In genomic region chr5:12583293-12583834, GRCm38 (mm10) we compare ENCODE assay signal across 13 mouse cellular contexts.
DNase-seq lines count a peak whose midpoint lies in the region; ATAC-seq lines count a peak whose summit lies in the region.
"Had no signal": no experiment of that assay in that cellular context is flagged by ENCODE, and none has a peak within 500 bp of the region (broad histone marks: within the 10 kb centered on the region; RNA-seq: fewer than 3 reads in every experiment).

No protein-coding gene starts in this region.

- H3K27ac ChIP-seq in neural tube, embryonic 15.5 days (replicated peaks) = no peak overlapping the region
- H3K27ac ChIP-seq: liver, embryonic 14.5 days; neural tube, embryonic 13.5 days; stomach, embryonic 15.5 days had no signal

- intact Hi-C loops in left cerebral cortex, postnatal 25 days (cut with DNase I) = loop anchor here (10.0 kb wide), 1 partner anchor 131 kb away; no protein-coding TSS in a partner anchor

- H3K27me3 ChIP-seq in neural tube, embryonic 15.5 days (replicated peaks) = no peaks in the 10 kb centered on the region
- H3K27me3 ChIP-seq: stomach, embryonic 15.5 days had no signal

- H3K4me1 ChIP-seq in neural tube, embryonic 15.5 days = 0 out of 2 replicates have a peak, but pooled peaks cover 5% of the 10 kb centered on the region

- H3K4me2 ChIP-seq in neural tube, embryonic 15.5 days = no peak overlapping the region
- H3K4me2 ChIP-seq: neural tube, embryonic 13.5 days; stomach, embryonic 15.5 days had no signal

- DNase-seq in left cerebral cortex, postnatal 25 days (ENCODE audit: low spot score in 2 of 2) = peak; percentile 6 to 41
- DNase-seq in left cerebral cortex, adult 8-10 months (ENCODE audit: low spot score in 2 of 2) = no peak
- peak; percentile 74 for DNase-seq in NIH3T3 (ENCODE audit: low read depth)
- peak; percentile 21 to 34 for DNase-seq in adrenal gland, postnatal 36 days
- peak; percentile 38 for DNase-seq in kidney, postnatal 10 days
- no peak for DNase-seq in thymus, postnatal 14 days
- DNase-seq: cerebellum, postnatal 10 days; midbrain, embryonic 14.5 days; right cerebral cortex, postnatal 14 days had no signal

- no peaks in the 10 kb centered on the region for H3K36me3 ChIP-seq in neural tube, embryonic 15.5 days
- H3K36me3 ChIP-seq: neural tube, embryonic 13.5 days; stomach, embryonic 15.5 days had no signal

- 71% methylated on average over 3 of the region's 3 CpGs for WGBS in neural tube, embryonic 15.5 days

- H3K4me3 ChIP-seq in neural tube, embryonic 15.5 days (replicated peaks) = no peak overlapping the region
- H3K4me3 ChIP-seq: neural tube, embryonic 13.5 days; stomach, embryonic 15.5 days had no signal

- H3K9me3 ChIP-seq in neural tube, embryonic 15.5 days (replicated peaks) = no peaks in the 10 kb centered on the region
- H3K9me3 ChIP-seq: neural tube, embryonic 13.5 days; stomach, embryonic 15.5 days had no signal

- no peak for ATAC-seq in neural tube, embryonic 15.5 days (ENCODE audit: low FRiP score)

- H3K9ac ChIP-seq in neural tube, embryonic 15.5 days (replicated peaks) = no peak overlapping the region
- H3K9ac ChIP-seq: liver, embryonic 14.5 days; neural tube, embryonic 13.5 days; stomach, embryonic 15.5 days had no signal

Comparison
In these comparisons a context has a peak if more than half of its experiments do, and no peak if none do; other contexts are left out.
1. DNase-seq: peak in left cerebral cortex, postnatal 25 days (2 of 2), NIH3T3 (single experiment), adrenal gland, postnatal 36 days (2 of 2) and kidney, postnatal 10 days (single experiment); none in left cerebral cortex, adult 8-10 months (0 of 2) and thymus, postnatal 14 days (single experiment).